Mouse (Mus musculus) activated CD4-positive, CD25-positive, alpha-beta regulatory T cell (primary cell): ENCODE results near the gene Olfr891. TPM values are rescaled to one million over a fixed set of nuclear protein-coding genes. Genes with fewer than 3 reads are reported as not detected.

Experiments used
- polyA plus RNA-seq, 2 experiments: library from polyadenylated mRNA; unstranded; fragments of 100-300 nt; shearing (Covaris generic); gene quantifications; one replicate each; pipeline ENCODE4 v1.2.1; 2017

Gene Olfr891
- not detected for polyA plus RNA-seq

GRCm38 (mm10) chr9:38180721-38181120 is at the start of gene Olfr891:
Olfr891 (minus strand) TSS chr9:38180821.

GRCm38 (mm10) chr9:38217755-38218154 is 37.1 kb upstream of the Olfr891 start, which contains the start of gene Olfr894:
Olfr894 (plus strand) TSS chr9:38218055.

GRCm38 (mm10) chr9:38208065-38208464 is 27.4 kb upstream of the Olfr891 start, which contains the start of gene Olfr893:
Olfr893 (plus strand) TSS chr9:38208365.

GRCm38 (mm10) chr9:38142217-38142616 is 38.4 kb downstream of the Olfr891 start, which contains the start of gene Olfr890:
Olfr890 (plus strand) TSS chr9:38142517.

Other genes starting within 250 kb of the Olfr891 start
- gene Olfr881, start 189.0 kb downstream of the Olfr891 start, polyA plus RNA-seq, result under 1 TPM in 1 of 2 experiments, not detected in 1; 0.26 TPM
- gene Olfr883, start 155.0 kb downstream of the Olfr891 start, polyA plus RNA-seq, result not detected
- not detected for gene Olfr884, start 134.3 kb downstream of the Olfr891 start, polyA plus RNA-seq
- not detected for gene Olfr885, start 119.5 kb downstream of the Olfr891 start, polyA plus RNA-seq
- under 1 TPM in 1 of 2 experiments, not detected in 1; 0.34 TPM for gene Olfr887, start 96.7 kb downstream of the Olfr891 start, polyA plus RNA-seq
- not detected for gene Olfr888, start 72.7 kb downstream of the Olfr891 start, polyA plus RNA-seq
- under 1 TPM; 0.02 to 0.05 TPM for gene Olfr889, start 65.6 kb downstream of the Olfr891 start, polyA plus RNA-seq
- under 1 TPM in 1 of 2 experiments, not detected in 1; 0.25 TPM for gene Olfr890, start 38.3 kb downstream of the Olfr891 start, polyA plus RNA-seq
- not detected for gene Olfr893, start 27.5 kb upstream of the Olfr891 start, polyA plus RNA-seq
- gene Olfr894, start 37.2 kb upstream of the Olfr891 start, polyA plus RNA-seq, result not detected
- under 1 TPM in 1 of 2 experiments, not detected in 1; 0.11 TPM for gene Olfr143, start 72.0 kb upstream of the Olfr891 start, polyA plus RNA-seq
- under 1 TPM in 1 of 2 experiments, not detected in 1; 0.18 TPM for gene Olfr895, start 87.0 kb upstream of the Olfr891 start, polyA plus RNA-seq
- gene Olfr896-ps1, start 110.3 kb upstream of the Olfr891 start, polyA plus RNA-seq, result not detected
- not detected for gene Olfr25, start 148.2 kb upstream of the Olfr891 start, polyA plus RNA-seq
- under 1 TPM; 0.13 to 0.28 TPM for gene Olfr898, start 167.6 kb upstream of the Olfr891 start, polyA plus RNA-seq
- gene Olfr250, start 186.1 kb upstream of the Olfr891 start, polyA plus RNA-seq, result under 1 TPM in 1 of 2 experiments, not detected in 1; 0.07 TPM
- gene Olfr251, start 196.3 kb upstream of the Olfr891 start, polyA plus RNA-seq, result under 1 TPM in 1 of 2 experiments, not detected in 1; 0.10 TPM
- gene Olfr147, start 220.9 kb upstream of the Olfr891 start, polyA plus RNA-seq, result under 1 TPM in 1 of 2 experiments, not detected in 1; 0.04 TPM
- under 1 TPM in 1 of 2 experiments, not detected in 1; 0.10 TPM for gene Olfr901, start 248.6 kb upstream of the Olfr891 start, polyA plus RNA-seq